Mouse (Mus musculus) granulocyte monocyte progenitor cell, adult 5-6 weeks (primary cell): ENCODE measurements around the gene Crispld2. TPM values are rescaled to one million over a fixed set of nuclear protein-coding genes. Genes with fewer than 3 reads are reported as not detected.

Experiments
- ATAC-seq: replicated peaks from 2 replicates; pipeline ENCODE4 v1.8.0; 2016; ENCODE audit warnings: mild to moderate bottlenecking, moderate TSS enrichment, inconsistent platforms; ENCODE audit not compliant: poor library complexity, severe bottlenecking
- total RNA-seq, 2 experiments: library from RNA; stranded (forward) in 1 of 2; stranded (reverse) in 1 of 2; fragments of 200-712, 200-1000 nt in 1 of 2; fragments of >200 nt in 1 of 2; fragmentation: Nextera tagmentation in 1 of 2; gene quantifications; 2 replicates each; pipeline ENCODE4 v1.2.3; 2014 to 2017

The Crispld2 gene
- total RNA-seq, 2 experiments from 2014 or later: 1.7 TPM; not detected in 1

- ATAC-seq: no peak
Measured at GRCm38 (mm10) chr8:120030447-120030846, 38.2 kb downstream of the Crispld2 start.

- no peak for ATAC-seq
Measured at GRCm38 (mm10) chr8:120032549-120033208, 40.4 kb downstream of the Crispld2 start.

- ATAC-seq: no peak
Measured at GRCm38 (mm10) chr8:120034471-120034870, 42.2 kb downstream of the Crispld2 start.

DNA sequence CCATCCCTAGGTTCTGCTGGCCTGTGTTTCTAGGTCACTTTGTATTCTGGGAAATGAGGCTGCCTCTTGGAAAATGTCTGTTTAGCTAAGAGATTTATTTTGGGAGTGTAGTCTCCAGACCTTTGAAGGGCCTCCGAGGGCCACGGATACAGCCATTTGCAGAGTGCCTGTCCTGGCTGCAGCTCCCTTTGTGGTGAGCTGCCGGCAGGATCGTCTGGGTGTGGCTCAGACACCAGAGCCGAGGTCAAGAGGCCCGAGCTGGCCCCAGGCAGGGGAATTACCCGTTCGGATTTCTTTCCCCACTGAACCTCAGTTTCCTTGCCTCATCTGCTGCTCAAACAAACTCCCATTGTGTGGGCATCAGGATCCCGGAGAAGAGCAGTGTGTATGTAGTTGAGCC, 43.9 kb downstream of the Crispld2 start:
- no peak for ATAC-seq

DNA sequence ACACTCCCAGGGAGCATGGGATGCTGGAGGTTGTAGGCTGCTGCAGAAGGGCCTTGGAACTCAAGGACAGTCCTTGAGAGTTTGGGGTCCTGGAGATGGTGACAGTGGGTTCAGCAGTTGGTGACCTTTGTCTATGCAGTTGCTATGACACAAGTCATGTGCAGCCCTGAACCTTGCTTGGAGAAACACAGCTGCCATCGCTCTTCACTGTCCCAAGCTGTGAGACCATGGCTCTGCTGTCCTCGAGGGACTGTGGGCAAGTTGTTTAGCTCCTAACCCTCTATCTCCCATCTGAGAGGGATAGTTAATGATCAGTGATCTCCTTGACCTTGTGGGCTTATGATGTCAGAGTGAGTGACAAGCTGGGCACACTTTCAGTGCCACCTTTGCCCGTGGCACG, 44.3 kb downstream of the Crispld2 start:
- ATAC-seq: no peak

DNA sequence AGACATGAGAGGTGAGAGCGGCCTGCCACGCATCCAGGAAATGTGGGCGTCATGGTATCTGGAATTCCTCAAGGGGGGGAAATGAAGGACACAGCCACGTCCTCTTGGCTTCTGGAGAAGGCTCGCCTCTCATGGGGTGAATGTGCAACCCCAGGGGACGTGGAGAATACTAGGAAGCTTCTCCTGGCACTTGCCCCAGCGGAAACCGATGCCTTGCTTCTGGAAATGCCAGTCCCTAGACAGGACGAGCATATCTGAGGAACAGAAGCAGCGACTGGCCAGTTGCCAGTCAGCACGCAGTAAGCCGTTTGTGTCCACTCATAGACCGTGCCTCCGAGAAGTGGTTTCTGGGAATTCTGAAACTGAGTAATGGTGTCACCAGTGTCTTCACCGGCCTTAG, 45.0 kb downstream of the Crispld2 start:
- ATAC-seq: no peak

DNA sequence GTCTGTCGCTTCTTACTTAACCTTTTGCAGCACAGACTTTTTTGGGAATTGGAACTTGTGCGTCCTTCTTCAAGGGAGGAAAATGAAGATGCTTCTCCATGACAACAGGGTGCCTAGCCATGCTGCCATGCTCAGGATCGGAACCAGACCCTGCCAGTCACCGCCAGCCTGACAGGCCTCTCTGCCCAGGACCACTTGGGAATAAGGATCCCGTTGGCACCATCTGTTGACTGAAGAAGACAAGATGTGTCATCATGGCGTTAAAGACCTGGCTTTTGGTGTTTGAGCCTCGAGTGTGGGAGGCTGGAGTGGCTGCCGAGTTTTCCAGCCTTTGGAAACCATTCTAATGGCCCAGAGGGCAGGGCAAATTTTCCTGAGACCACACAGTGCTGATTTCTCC, 45.4 kb downstream of the Crispld2 start:
- ATAC-seq: no peak

DNA sequence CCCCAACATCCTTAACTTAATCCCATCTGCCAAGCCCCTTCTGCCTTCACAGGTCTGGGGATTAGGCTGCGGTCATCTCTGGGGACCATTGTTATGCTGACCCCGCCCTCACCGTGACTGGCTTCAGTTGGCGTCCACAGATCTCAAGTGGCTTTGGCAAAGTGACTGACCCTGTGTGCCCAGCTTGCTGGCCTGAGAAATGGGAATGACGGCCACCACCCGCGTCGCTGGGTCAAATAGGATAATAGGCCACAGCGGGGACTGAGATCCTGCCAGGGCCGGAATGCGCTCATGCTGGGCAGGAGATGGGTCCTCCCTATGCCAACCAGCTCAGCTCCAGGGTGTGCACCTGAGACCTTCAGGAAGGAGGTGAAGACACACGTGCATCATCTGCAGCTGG, 46.5 kb downstream of the Crispld2 start:
- ATAC-seq: no peak

- ATAC-seq: no peak
Measured at GRCm38 (mm10) chr8:120039313-120039919, 47.2 kb downstream of the Crispld2 start.

DNA sequence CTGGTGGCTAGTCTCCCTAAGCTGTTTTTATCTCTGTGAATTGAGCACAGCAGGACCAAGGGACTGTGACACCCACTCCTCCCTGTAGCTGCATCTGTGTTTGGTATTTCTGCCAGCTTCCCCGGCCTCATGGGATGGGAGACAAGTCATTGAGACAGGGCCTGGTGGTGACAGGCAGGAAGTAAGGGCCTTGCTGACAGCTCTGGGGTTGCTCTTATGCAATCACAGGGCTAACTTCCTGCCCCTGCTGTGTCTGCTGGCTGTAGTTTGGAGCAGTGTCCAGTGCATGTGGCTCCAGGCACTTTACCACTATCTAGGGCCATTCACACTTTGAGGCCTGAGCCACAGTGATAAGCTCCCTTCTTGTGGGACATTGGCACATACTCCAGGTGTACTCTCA, 48.6 kb downstream of the Crispld2 start:
- ATAC-seq: peak; percentile 82

GRCm38 (mm10) chr8:120042542-120043312, 50.5 kb downstream of the Crispld2 start:
- peak; percentile 51 for ATAC-seq

GRCm38 (mm10) chr8:120044907-120045306, 52.7 kb downstream of the Crispld2 start:
- peak; percentile 62 for ATAC-seq

- ATAC-seq: no peak
Measured at GRCm38 (mm10) chr8:120045471-120045870, 53.2 kb downstream of the Crispld2 start.

GRCm38 (mm10) chr8:120046258-120047020, 54.2 kb downstream of the Crispld2 start:
- no peak for ATAC-seq

- ATAC-seq: peak; percentile 85
Measured at GRCm38 (mm10) chr8:120049949-120050348, 57.7 kb downstream of the Crispld2 start.

DNA sequence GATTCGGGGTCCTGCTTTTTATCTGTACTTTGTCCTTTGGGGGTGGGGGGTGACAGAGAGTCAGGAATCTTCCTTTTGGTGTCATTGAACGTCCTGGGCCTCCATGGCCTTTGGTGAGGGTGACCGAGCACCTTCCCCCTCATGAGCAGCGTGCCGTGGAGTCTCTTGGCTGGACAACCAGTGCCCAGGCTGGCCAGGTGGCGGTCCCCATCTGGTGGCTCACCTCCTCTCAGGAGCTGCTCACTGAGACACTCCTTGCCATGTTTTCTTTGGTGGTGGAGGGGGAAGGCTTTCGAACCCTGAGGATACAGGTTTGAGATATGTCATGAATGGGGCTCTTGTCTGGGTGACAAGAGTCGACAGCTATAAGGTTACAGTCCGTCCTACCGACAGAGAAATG, 58.1 kb downstream of the Crispld2 start:
- ATAC-seq: no peak

GRCm38 (mm10) chr8:120051006-120051405, 58.8 kb downstream of the Crispld2 start:
- peak; percentile 35 for ATAC-seq

GRCm38 (mm10) chr8:120051908-120052307, 59.7 kb downstream of the Crispld2 start:
- ATAC-seq: no peak

GRCm38 (mm10) chr8:120052318-120052717, 60.1 kb downstream of the Crispld2 start:
- ATAC-seq: 0 out of 2 replicates have a peak, but pooled peaks have one; percentile 7

- ATAC-seq: no peak
Measured at GRCm38 (mm10) chr8:120054833-120055232, 62.6 kb downstream of the Crispld2 start.

DNA sequence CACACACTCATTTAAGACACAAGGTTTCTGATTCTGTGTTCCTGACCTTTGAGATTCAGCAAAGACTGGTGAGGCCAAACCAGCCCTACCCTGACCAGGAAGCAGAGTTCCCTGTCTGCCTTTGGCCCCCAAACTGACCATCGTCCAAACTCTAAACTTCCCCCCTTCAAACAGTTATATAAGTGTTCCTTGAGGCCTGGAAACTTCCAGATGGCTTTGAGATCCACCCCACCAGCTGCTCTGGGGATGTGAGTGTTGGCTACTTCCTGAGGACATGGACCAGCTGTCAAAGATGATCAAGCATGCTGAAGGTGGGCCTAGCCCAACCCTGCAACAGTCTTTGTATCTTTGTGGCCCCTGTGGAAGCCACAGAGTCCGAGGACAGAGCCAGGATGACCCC, 64.8 kb downstream of the Crispld2 start:
- ATAC-seq: no peak
